Mouse (Mus musculus) embryonic facial prominence, embryonic 14.5 days (tissue): ENCODE data around the gene Gm17455. TPM values are rescaled to one million over a fixed set of nuclear protein-coding genes. Genes with fewer than 3 reads are reported as not detected.

ENCODE experiments used
- ATAC-seq: fragments of 200-750 bp; cut with Nextera tagmentation; 2 replicates; pipeline ENCODE4 v1.8.0; 2017; ENCODE audit warnings: low read depth, moderate number of reproducible peaks, moderate TSS enrichment
- DNase-seq: peaks from one replicate; pipeline ENCODE4 v3.0.0-alpha.2; 2015; ENCODE audit warnings: low spot score
- H3K27ac ChIP-seq: fragments of 300-500 bp; sonication (generic); replicated peaks from 2 replicates; pipeline ENCODE4 v1.5.1; 2014; ENCODE audit warnings: low read depth, mild to moderate bottlenecking, low read length, moderate library complexity
- H3K27me3 ChIP-seq: fragments of 300-500 bp; sonication (generic); replicated peaks from 2 replicates; pipeline ENCODE4 v1.6.1; 2014; ENCODE audit warnings: low read length; ENCODE audit not compliant: control insufficient read depth, insufficient read depth
- H3K36me3 ChIP-seq: fragments of 300-500 bp; sonication (generic); 2 replicates; pipeline ENCODE4 v1.6.1; 2014; ENCODE audit warnings: low read length, mixed read lengths; ENCODE audit not compliant: control insufficient read depth, insufficient read depth
- H3K4me1 ChIP-seq: fragments of 300-500 bp; sonication (generic); 2 replicates; pipeline ENCODE4 v1.6.1; 2014; ENCODE audit warnings: antibody characterized with exemption, low read length; ENCODE audit not compliant: control insufficient read depth, insufficient read depth
- H3K4me2 ChIP-seq: fragments of 300-500 bp; sonication (generic); 2 replicates; pipeline ENCODE4 v1.6.1; 2014; ENCODE audit warnings: low read depth, mild to moderate bottlenecking, low read length, moderate library complexity, mixed read lengths
- H3K4me3 ChIP-seq: fragments of 300-500 bp; sonication (generic); 2 replicates; pipeline ENCODE4 v1.5.1; 2014; ENCODE audit warnings: low read depth, mild to moderate bottlenecking, low read length
- H3K9ac ChIP-seq: fragments of 300-500 bp; sonication (generic); 2 replicates; pipeline ENCODE4 v1.6.1; 2014; ENCODE audit warnings: low read depth, mild to moderate bottlenecking, low read length, moderate library complexity, mixed read lengths
- H3K9me3 ChIP-seq: fragments of 300-500 bp; sonication (generic); 2 replicates; pipeline ENCODE4 v1.6.1; 2016; ENCODE audit warnings: low read length; ENCODE audit not compliant: control insufficient read depth
- WGBS: fragments of 180-500 bp; shearing (Covaris S2); extraction: QIAGEN DNeasy Blood & Tissue Kit; methylation state at CpG from one replicate; pipeline ENCODE4 v1.1.7; 2014; 5-methylcytosine and 5-hydroxymethylcytosine counted together
- polyA plus RNA-seq: library from polyadenylated mRNA; unstranded; fragments of >200 nt; fragmentation: Nextera tagmentation; extraction: Ambion mirVana; gene quantifications from 2 replicates; pipeline ENCODE4 v1.2.1, GENCODE M21; 2014

The Gm17455 gene
- polyA plus RNA-seq, 1 experiment from 2014 or later = 1.7 TPM

GRCm38 (mm10) chr10:60419624-60420023 is 20.1 kb downstream of the Gm17455 start:
- no peak for DNase-seq
- Histone ChIP-seq H3K4me3 (no peak overlapping the region), H3K4me1 (no peaks in the 10 kb centered on the region), H3K4me2 (no peak overlapping the region), H3K36me3 (no peaks in the 10 kb centered on the region), H3K27ac (no peak overlapping the region), H3K9ac (no peak overlapping the region), H3K9me3 (no peaks in the 10 kb centered on the region), H3K27me3 (no peaks in the 10 kb centered on the region)
- no peak for ATAC-seq
- WGBS = 25% methylated on average over 4 of the region's 4 CpGs

DNA sequence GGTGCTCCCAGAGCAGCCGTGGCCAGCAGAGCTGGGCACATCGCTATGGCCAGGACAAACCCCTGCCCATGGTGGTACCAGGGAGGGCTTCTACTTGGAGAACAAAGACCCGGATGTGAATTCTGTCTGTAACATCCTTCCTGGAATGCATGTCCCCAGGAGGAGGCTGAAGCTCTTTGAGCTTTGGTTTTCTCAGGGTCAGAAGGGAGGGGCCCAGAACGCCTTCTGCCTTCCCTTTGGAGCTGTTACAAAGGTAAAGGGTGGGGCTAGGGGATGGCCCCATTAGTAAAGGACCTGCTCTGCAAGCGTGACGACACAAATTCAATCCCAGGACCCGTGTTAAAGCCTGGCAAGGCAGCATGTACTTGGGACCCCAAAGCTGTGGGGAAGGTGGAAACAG is 23.2 kb downstream of the Gm17455 start:
- Histone ChIP-seq H3K4me3 (no peak overlapping the region), H3K27me3 (no peaks in the 10 kb centered on the region), H3K4me2 (no peak overlapping the region), H3K4me1 (no peaks in the 10 kb centered on the region), H3K27ac (no peak overlapping the region), H3K9ac (no peak overlapping the region), H3K36me3 (no peaks in the 10 kb centered on the region), H3K9me3 (peaks cover 14% of the 10 kb centered on the region; the same call in 1 of the 2 replicates)
- ATAC-seq (no peak), DNase-seq (no peak)
- 64% methylated on average over 7 of the region's 7 CpGs for WGBS

DNA sequence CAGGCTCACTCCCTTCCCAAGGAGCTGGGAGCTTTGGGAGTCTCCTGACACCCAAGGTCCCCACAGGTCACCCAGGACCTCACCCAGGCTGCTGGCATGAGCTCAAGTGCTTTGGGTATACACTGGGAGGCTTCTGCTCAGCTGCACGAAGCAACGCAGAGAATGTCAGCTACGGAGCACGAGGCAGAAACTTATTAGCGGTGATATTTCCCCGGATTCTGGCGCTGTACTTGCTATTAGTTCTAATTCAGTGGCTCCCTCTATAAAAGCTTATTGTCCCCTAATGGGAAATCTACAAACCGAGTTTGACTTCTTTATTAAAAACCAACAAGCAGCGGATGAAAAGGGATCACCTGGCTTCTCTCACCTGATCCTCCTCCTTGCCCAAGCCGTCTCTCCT is 30.5 kb downstream of the Gm17455 start:
- Histone ChIP-seq H3K36me3 (no peaks in the 10 kb centered on the region), H3K4me3 (no peak overlapping the region), H3K4me2 (no peak overlapping the region), H3K27me3 (no peaks in the 10 kb centered on the region), H3K4me1 (no peaks in the 10 kb centered on the region), H3K9ac (no peak overlapping the region), H3K9me3 (peaks cover 11% of the 10 kb centered on the region; the same call in 1 of the 2 replicates), H3K27ac (no peak overlapping the region)
- 76% methylated on average over 10 of the region's 10 CpGs for WGBS
- DNase-seq (no peak), ATAC-seq (no peak)

GRCm38 (mm10) chr10:60430591-60430990 is 31.1 kb downstream of the Gm17455 start:
- Histone ChIP-seq H3K9me3 (peaks cover 6% of the 10 kb centered on the region; the same call in 1 of the 2 replicates), H3K36me3 (no peaks in the 10 kb centered on the region), H3K9ac (no peak overlapping the region), H3K4me1 (no peaks in the 10 kb centered on the region), H3K4me3 (no peak overlapping the region), H3K27ac (no peak overlapping the region), H3K4me2 (no peak overlapping the region), H3K27me3 (no peaks in the 10 kb centered on the region)
- DNase-seq (no peak), ATAC-seq (0 out of 2 replicates have a peak, but pooled peaks have one; percentile 22)
- WGBS = 47% methylated on average over 6 of the region's 6 CpGs

DNA sequence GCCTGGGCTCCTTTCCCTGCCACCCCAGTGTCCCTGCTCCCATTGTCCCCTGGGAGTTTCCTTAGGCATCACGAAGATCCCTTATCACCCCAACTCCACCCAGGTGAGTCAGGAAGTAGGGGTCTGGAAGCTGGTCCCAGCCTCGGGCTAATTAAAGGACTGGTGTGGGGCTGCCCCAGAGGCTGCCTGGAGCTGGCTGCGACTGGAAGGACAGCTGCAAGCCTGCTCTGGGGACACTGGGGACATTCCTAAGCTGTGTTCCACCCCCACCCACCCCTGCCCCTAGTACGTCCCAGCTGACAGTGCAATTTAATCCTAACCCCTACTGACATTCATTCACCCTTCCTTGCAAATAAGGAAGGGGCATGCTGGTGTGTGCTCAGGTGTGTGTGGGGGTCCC is 33.2 kb downstream of the Gm17455 start:
- Histone ChIP-seq H3K9ac (no peak overlapping the region), H3K4me3 (no peak overlapping the region), H3K9me3 (no peaks in the 10 kb centered on the region), H3K27ac (no peak overlapping the region), H3K36me3 (no peaks in the 10 kb centered on the region), H3K4me1 (no peaks in the 10 kb centered on the region), H3K27me3 (no peaks in the 10 kb centered on the region), H3K4me2 (no peak overlapping the region)
- ATAC-seq (peak; percentile 53; the same call in 1 of the 2 replicates), DNase-seq (peak; percentile 11)
- 27% methylated on average over 4 of the region's 4 CpGs for WGBS

GRCm38 (mm10) chr10:60442321-60442720 is 42.8 kb downstream of the Gm17455 start:
- Histone ChIP-seq H3K9ac (no peak overlapping the region), H3K27me3 (no peaks in the 10 kb centered on the region), H3K9me3 (no peaks in the 10 kb centered on the region), H3K4me3 (no peak overlapping the region), H3K4me1 (no peaks in the 10 kb centered on the region), H3K36me3 (no peaks in the 10 kb centered on the region), H3K4me2 (no peak overlapping the region), H3K27ac (no peak overlapping the region)
- DNase-seq (no peak), ATAC-seq (no peak)
- 85% methylated on average over 4 of the region's 4 CpGs for WGBS

- no peaks in the 10 kb centered on the region for H3K4me1 ChIP-seq
- ATAC-seq (no peak), DNase-seq (no peak)
- 5% methylated on average over 2 of the region's 2 CpGs for WGBS
- no peaks in the 10 kb centered on the region for H3K9me3 ChIP-seq
- H3K36me3 ChIP-seq = no peaks in the 10 kb centered on the region
- no peaks in the 10 kb centered on the region for H3K27me3 ChIP-seq
- H3K4me3 ChIP-seq = no peak overlapping the region
- H3K27ac ChIP-seq = no peak overlapping the region
- no peak overlapping the region for H3K9ac ChIP-seq
- no peak overlapping the region for H3K4me2 ChIP-seq
Measured at GRCm38 (mm10) chr10:60443078-60443477, 43.6 kb downstream of the Gm17455 start.

GRCm38 (mm10) chr10:60445031-60445593 is 45.6 kb downstream of the Gm17455 start:
- Histone ChIP-seq H3K4me3 (no peak overlapping the region), H3K36me3 (no peaks in the 10 kb centered on the region), H3K27me3 (no peaks in the 10 kb centered on the region), H3K9ac (no peak overlapping the region), H3K4me2 (no peak overlapping the region), H3K4me1 (no peaks in the 10 kb centered on the region), H3K9me3 (no peaks in the 10 kb centered on the region), H3K27ac (no peak overlapping the region)
- DNase-seq = peak; percentile 70
- WGBS = 64% methylated on average over 8 of the region's 8 CpGs
- peak; percentile 37; the same call in 1 of the 2 replicates for ATAC-seq

GRCm38 (mm10) chr10:60447186-60447585 is 47.7 kb downstream of the Gm17455 start:
- H3K36me3 ChIP-seq = no peaks in the 10 kb centered on the region
- ATAC-seq = no peak
- H3K4me1 ChIP-seq = no peaks in the 10 kb centered on the region
- no peak overlapping the region for H3K4me2 ChIP-seq
- no peak for DNase-seq
- WGBS = 88% methylated on average over 12 of the region's 12 CpGs
- no peak overlapping the region for H3K9ac ChIP-seq
- no peaks in the 10 kb centered on the region for H3K9me3 ChIP-seq
- no peak overlapping the region for H3K27ac ChIP-seq
- H3K4me3 ChIP-seq = no peak overlapping the region
- H3K27me3 ChIP-seq = no peaks in the 10 kb centered on the region
